Mouse (Mus musculus) limb, embryonic 12.5 days (tissue): ENCODE results near the gene Mchr1. TPM values are rescaled to one million over a fixed set of nuclear protein-coding genes. Genes with fewer than 3 reads are reported as not detected.

Experiments
- ATAC-seq: fragments of 200-750 bp; cut with Nextera tagmentation; 2 replicates; pipeline ENCODE4 v1.8.0; 2017; ENCODE audit warnings: low read depth, moderate TSS enrichment; ENCODE audit not compliant: insufficient number of reproducible peaks, insufficient read depth, low FRiP score, low TSS enrichment
- H3K27ac ChIP-seq: fragments of 300-500 bp; sonication (generic); 2 replicates; pipeline ENCODE4 v1.5.1; 2016; ENCODE audit warnings: mild to moderate bottlenecking, moderate library complexity
- H3K27me3 ChIP-seq: fragments of 300-500 bp; sonication (generic); 2 replicates; pipeline ENCODE4 v1.6.1; 2016; ENCODE audit warnings: mild to moderate bottlenecking, moderate library complexity
- H3K36me3 ChIP-seq: fragments of 300-500 bp; sonication (generic); 2 replicates; pipeline ENCODE4 v1.6.1; 2016; ENCODE audit warnings: mild to moderate bottlenecking, moderate library complexity
- H3K4me1 ChIP-seq: fragments of 300-500 bp; sonication (generic); replicated peaks from 2 replicates; pipeline ENCODE4 v1.6.1; 2016
- H3K4me2 ChIP-seq: fragments of 300-500 bp; sonication (generic); 2 replicates; pipeline ENCODE4 v1.6.1; 2016; ENCODE audit warnings: mild to moderate bottlenecking, moderate library complexity
- H3K4me3 ChIP-seq: fragments of 300-500 bp; sonication (generic); replicated peaks from 2 replicates; pipeline ENCODE4 v1.5.1; 2016; ENCODE audit warnings: mild to moderate bottlenecking
- H3K9ac ChIP-seq: fragments of 300-500 bp; sonication (generic); replicated peaks from 2 replicates; pipeline ENCODE4 v1.6.1; 2016; ENCODE audit warnings: mild to moderate bottlenecking, moderate library complexity
- H3K9me3 ChIP-seq: fragments of 300-500 bp; sonication (generic); 2 replicates; pipeline ENCODE4 v1.6.1; 2016; ENCODE audit warnings: mild to moderate bottlenecking, moderate library complexity
- WGBS: fragments of 180-500 bp; shearing (Covaris S2); methylation state at CpG from one replicate; pipeline ENCODE4 v1.1.7; 2016; 5-methylcytosine and 5-hydroxymethylcytosine counted together
- polyA plus RNA-seq: library from polyadenylated mRNA; unstranded; fragments of >200 nt; fragmentation: Nextera tagmentation; extraction: Ambion mirVana; gene quantifications from 2 replicates; pipeline ENCODE4 v1.2.1, GENCODE M21; 2016

Gene Mchr1
- polyA plus RNA-seq, 1 experiment from 2014 or later: 0.90 TPM

GRCm38 (mm10) chr15:81248951-81249579, 13.8 kb downstream of the Mchr1 start:
- H3K27ac ChIP-seq: no peak overlapping the region
- 0 out of 2 replicates have a peak, but pooled peaks cover 6% of the 10 kb centered on the region for H3K4me1 ChIP-seq
- H3K9ac ChIP-seq: no peak overlapping the region
- no peak overlapping the region for H3K4me3 ChIP-seq
- no peak overlapping the region for H3K4me2 ChIP-seq
- no peaks in the 10 kb centered on the region for H3K36me3 ChIP-seq
- no peak for ATAC-seq
- H3K27me3 ChIP-seq: no peaks in the 10 kb centered on the region
- H3K9me3 ChIP-seq: peaks cover 14% of the 10 kb centered on the region; the same call in 1 of the 2 replicates
- WGBS: 82% methylated on average over 4 of the region's 4 CpGs

- H3K4me3 ChIP-seq: no peak overlapping the region
- no peak overlapping the region for H3K4me2 ChIP-seq
- H3K9ac ChIP-seq: no peak overlapping the region
- WGBS: 59% methylated on average over 4 of the region's 4 CpGs
- ATAC-seq: no peak
- peaks cover 6% of the 10 kb centered on the region; the same call in 1 of the 2 replicates for H3K9me3 ChIP-seq
- H3K4me1 ChIP-seq: 0 out of 2 replicates have a peak, but pooled peaks cover 6% of the 10 kb centered on the region
- no peaks in the 10 kb centered on the region for H3K36me3 ChIP-seq
- no peaks in the 10 kb centered on the region for H3K27me3 ChIP-seq
- no peak overlapping the region for H3K27ac ChIP-seq
Observed at GRCm38 (mm10) chr15:81252626-81253174, 17.4 kb downstream of the Mchr1 start.

DNA sequence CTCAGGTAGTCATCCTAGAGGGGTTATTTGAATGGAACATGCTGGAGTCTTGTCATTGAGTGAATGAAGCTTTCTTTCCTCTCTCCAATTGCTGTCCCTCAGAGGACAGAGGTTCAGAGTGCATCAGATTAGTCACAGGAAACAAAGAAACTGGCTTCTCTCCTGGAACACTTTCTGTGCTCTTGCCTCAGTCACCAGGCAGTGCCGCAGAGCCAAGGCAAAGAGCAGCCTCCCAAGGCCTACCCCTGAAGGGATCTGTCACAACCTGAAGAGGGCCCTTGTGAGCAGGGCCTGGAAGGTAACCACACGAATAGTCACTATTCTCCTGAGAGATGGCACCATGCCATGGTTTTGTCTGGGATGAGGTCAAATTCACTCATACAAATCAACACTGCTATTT, 18.3 kb downstream of the Mchr1 start:
- no peak overlapping the region for H3K4me3 ChIP-seq
- no peak overlapping the region for H3K9ac ChIP-seq
- no peak overlapping the region for H3K4me2 ChIP-seq
- no peak for ATAC-seq
- 0 out of 2 replicates have a peak, but pooled peaks cover 4% of the 10 kb centered on the region for H3K4me1 ChIP-seq
- WGBS: 77% methylated on average over 2 of the region's 2 CpGs
- peaks cover 6% of the 10 kb centered on the region; the same call in 1 of the 2 replicates for H3K9me3 ChIP-seq
- H3K27me3 ChIP-seq: no peaks in the 10 kb centered on the region
- no peaks in the 10 kb centered on the region for H3K36me3 ChIP-seq
- H3K27ac ChIP-seq: no peak overlapping the region

DNA sequence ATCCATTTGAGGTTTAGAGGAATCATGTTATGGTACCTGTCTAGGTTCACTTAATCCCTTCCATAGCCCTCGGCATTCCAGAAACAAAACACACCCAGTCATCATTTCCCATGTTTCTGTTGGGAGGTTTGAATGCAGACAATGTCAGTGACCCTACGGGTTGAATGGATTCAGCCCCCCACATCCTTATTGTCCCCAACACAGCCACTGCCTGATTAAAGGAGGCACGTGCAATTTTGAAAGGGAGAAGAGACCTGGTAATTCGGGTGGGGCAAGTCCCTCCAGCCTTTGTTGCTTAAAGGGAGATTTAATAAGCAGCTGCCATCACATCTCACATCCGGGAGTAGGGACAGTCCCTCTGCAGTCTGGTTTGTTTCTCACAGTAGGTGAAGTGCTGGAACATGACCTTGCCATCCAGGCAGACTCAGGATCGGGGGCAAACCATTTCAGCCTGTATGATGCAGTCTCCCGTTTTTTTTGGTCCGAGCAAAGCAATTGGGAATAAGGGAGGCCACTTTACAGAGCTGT, 18.9 kb downstream of the Mchr1 start:
- Histone ChIP-seq H3K4me2 (no peak overlapping the region), H3K4me3 (no peak overlapping the region), H3K4me1 (0 out of 2 replicates have a peak, but pooled peaks cover 4% of the 10 kb centered on the region), H3K27ac (no peak overlapping the region), H3K9ac (no peak overlapping the region), H3K36me3 (no peaks in the 10 kb centered on the region), H3K9me3 (peaks cover 6% of the 10 kb centered on the region; the same call in 1 of the 2 replicates), H3K27me3 (no peaks in the 10 kb centered on the region)
- no peak for ATAC-seq
- 56% methylated on average over 8 of the region's 8 CpGs for WGBS

GRCm38 (mm10) chr15:81255063-81255462, 19.8 kb downstream of the Mchr1 start:
- 60% methylated on average over 6 of the region's 6 CpGs for WGBS
- no peak for ATAC-seq
- Histone ChIP-seq H3K36me3 (no peaks in the 10 kb centered on the region), H3K4me3 (no peak overlapping the region), H3K9me3 (peaks cover 6% of the 10 kb centered on the region; the same call in 1 of the 2 replicates), H3K27ac (no peak overlapping the region), H3K4me1 (0 out of 2 replicates have a peak, but pooled peaks cover 4% of the 10 kb centered on the region), H3K27me3 (no peaks in the 10 kb centered on the region), H3K9ac (no peak overlapping the region), H3K4me2 (no peak overlapping the region)

DNA sequence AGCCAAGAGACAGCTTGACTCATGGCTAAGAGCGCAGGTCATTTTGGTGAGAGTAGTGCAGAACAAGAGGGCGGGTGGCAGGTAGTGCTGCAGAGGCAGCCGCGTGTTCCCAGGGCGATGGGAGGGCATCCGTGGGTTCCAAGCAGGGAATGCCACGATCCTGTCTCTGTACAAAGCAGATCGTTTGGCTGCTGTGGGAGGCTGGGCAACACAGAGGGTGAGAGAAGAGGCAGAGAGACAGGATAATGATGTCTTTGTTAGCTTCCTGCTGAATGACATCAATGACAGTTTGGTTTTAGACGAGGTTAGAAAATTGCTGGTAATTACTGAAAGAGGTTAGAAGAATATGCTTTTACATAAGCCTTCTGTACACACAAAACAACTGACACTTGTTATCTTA, 23.0 kb downstream of the Mchr1 start:
- WGBS: 68% methylated on average over 9 of the region's 9 CpGs
- Histone ChIP-seq H3K4me3 (no peak overlapping the region), H3K9ac (no peak overlapping the region), H3K9me3 (no peaks in the 10 kb centered on the region), H3K4me2 (no peak overlapping the region), H3K27me3 (no peaks in the 10 kb centered on the region), H3K36me3 (no peaks in the 10 kb centered on the region), H3K4me1 (0 out of 2 replicates have a peak, but pooled peaks cover 4% of the 10 kb centered on the region), H3K27ac (no peak overlapping the region)
- ATAC-seq: no peak

- no peak overlapping the region for H3K4me2 ChIP-seq
- H3K4me1 ChIP-seq: 0 out of 2 replicates have a peak, but pooled peaks cover 4% of the 10 kb centered on the region
- 92% methylated on average over 5 of the region's 5 CpGs for WGBS
- no peak for ATAC-seq
- H3K36me3 ChIP-seq: no peaks in the 10 kb centered on the region
- H3K27ac ChIP-seq: no peak overlapping the region
- no peaks in the 10 kb centered on the region for H3K9me3 ChIP-seq
- no peak overlapping the region for H3K4me3 ChIP-seq
- no peak overlapping the region for H3K9ac ChIP-seq
- H3K27me3 ChIP-seq: peaks cover 3% of the 10 kb centered on the region; the same call in 1 of the 2 replicates
Observed at GRCm38 (mm10) chr15:81259304-81259703, 24.0 kb downstream of the Mchr1 start.

DNA sequence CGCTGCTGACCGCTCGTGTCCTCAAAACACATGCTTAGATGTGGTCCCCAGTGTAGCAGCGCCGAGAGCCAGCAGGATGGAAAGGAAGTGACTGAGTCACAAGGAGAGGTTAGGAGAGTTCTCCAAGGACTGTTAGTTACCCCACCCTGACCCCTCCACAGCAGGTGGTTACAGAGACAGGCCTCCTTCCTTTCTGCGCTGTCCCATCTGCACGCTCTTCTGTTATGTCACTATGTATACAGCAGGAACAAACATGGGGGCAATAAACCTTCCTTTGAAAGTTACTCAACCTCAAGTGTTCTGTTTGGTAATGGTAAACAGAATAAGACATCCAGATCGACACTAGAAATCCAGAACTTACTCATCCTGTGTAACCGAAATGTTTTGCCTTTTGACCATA, 24.9 kb downstream of the Mchr1 start:
- peaks cover 6% of the 10 kb centered on the region for H3K27me3 ChIP-seq
- 76% methylated on average over 9 of the region's 9 CpGs for WGBS
- H3K4me3 ChIP-seq: no peak overlapping the region
- no peak overlapping the region for H3K4me2 ChIP-seq
- 0 out of 2 replicates have a peak, but pooled peaks cover under 1% of the 10 kb centered on the region for H3K4me1 ChIP-seq
- ATAC-seq: no peak
- no peak overlapping the region for H3K9ac ChIP-seq
- H3K36me3 ChIP-seq: no peaks in the 10 kb centered on the region
- no peak overlapping the region for H3K27ac ChIP-seq
- no peaks in the 10 kb centered on the region for H3K9me3 ChIP-seq

- Histone ChIP-seq H3K27me3 (peaks cover 6% of the 10 kb centered on the region), H3K4me2 (no peak overlapping the region), H3K36me3 (no peaks in the 10 kb centered on the region), H3K4me3 (no peak overlapping the region), H3K27ac (no peak overlapping the region), H3K4me1 (no peaks in the 10 kb centered on the region), H3K9me3 (no peaks in the 10 kb centered on the region), H3K9ac (no peak overlapping the region)
- WGBS: 43% methylated on average over 16 of the region's 16 CpGs
- no peak for ATAC-seq
Observed at GRCm38 (mm10) chr15:81264392-81265095, 29.2 kb downstream of the Mchr1 start.

GRCm38 (mm10) chr15:81267416-81267815, 32.1 kb downstream of the Mchr1 start:
- ATAC-seq: no peak
- Histone ChIP-seq H3K27ac (no peak overlapping the region), H3K36me3 (no peaks in the 10 kb centered on the region), H3K9ac (no peak overlapping the region), H3K4me2 (no peak overlapping the region), H3K4me3 (no peak overlapping the region), H3K27me3 (peaks cover 6% of the 10 kb centered on the region), H3K4me1 (peaks cover 6% of the 10 kb centered on the region; the same call in 1 of the 2 replicates), H3K9me3 (no peaks in the 10 kb centered on the region)
- 84% methylated on average over 2 of the region's 2 CpGs for WGBS
